Mouse (Mus musculus): ENCODE data around the gene Gm3402. TPM values are rescaled to one million over a fixed set of nuclear protein-coding genes. Genes with fewer than 3 reads are reported as not detected.
"Not testable (repeated sequence)": the region's sequence is repeated elsewhere in the genome, so short reads cannot be mapped to it uniquely, and the experiment has no call there.

Gene Gm3402
- polyA plus RNA-seq (2016; fragmentation: Nextera tagmentation; extraction: Ambion mirVana): not detected in 2 replicates

DNA sequence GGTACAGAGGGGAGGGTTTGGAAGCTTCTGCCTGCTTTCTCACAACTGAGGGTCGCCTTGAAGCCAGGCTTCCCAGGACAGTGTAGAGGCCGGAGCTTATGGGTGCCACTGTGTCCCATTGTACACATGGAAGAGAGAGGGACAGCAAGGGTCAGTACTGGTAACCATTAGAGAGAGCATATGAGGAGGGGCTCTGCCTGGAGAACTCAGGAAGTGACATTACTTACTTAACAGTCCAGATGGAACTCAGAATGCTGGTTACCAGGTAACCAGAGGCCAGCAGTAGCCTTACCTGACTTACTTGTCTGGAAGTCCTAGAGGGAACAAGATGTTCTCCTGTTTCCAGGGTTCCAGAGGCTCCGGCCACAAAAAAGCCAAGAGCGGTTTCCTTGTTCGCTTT is at the start of gene Gm3402:
Gene Gm3402, plus strand, starts transcription at position 301 of the 400 bp plus-strand sequence.
- not testable (repeated sequence) for H3K27me3 ChIP-seq; ATAC-seq (ENCODE audit: low FRiP score, low read depth); H3K4me1 ChIP-seq; H3K27ac ChIP-seq (replicated peaks); H3K36me3 ChIP-seq; H3K9ac ChIP-seq (replicated peaks); H3K4me3 ChIP-seq; H3K9me3 ChIP-seq; H3K4me2 ChIP-seq (replicated peaks)
- WGBS: 100% methylated on average over 2 of the region's 5 CpGs

DNA sequence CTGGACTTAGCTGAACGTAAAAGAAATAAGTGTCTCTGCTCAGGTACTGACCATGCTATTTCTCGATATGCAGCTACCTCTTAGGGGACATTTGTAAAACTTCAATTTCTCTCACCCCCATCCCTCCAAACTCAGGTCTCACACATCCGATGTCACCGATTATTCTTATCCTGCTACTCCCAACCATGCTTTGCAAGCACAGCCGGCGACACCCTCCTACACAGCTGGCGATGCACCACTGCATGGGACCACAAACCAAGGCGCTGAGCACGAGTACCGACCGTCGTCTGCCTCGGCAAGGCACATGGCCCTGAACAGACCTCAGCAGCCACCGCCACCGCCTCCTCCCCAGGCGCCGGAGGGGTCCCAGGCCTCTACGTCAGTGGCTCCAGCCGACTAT is 47.3 kb upstream of the Gm3402 start:
- H3K4me3 ChIP-seq: no peak overlapping the region
- H3K4me2 ChIP-seq (replicated peaks): no peak overlapping the region
- H3K27me3 ChIP-seq: no peaks in the 10 kb centered on the region
- H3K36me3 ChIP-seq: peaks cover 42% of the 10 kb centered on the region; the same call in 1 of the 2 replicates
- no peak overlapping the region for H3K27ac ChIP-seq (replicated peaks)
- H3K4me1 ChIP-seq: no peaks in the 10 kb centered on the region
- no peaks in the 10 kb centered on the region for H3K9me3 ChIP-seq
- ATAC-seq (ENCODE audit: low FRiP score, low read depth): no peak
- H3K9ac ChIP-seq (replicated peaks): no peak overlapping the region
- WGBS: 95% methylated on average over 19 of the region's 19 CpGs

DNA sequence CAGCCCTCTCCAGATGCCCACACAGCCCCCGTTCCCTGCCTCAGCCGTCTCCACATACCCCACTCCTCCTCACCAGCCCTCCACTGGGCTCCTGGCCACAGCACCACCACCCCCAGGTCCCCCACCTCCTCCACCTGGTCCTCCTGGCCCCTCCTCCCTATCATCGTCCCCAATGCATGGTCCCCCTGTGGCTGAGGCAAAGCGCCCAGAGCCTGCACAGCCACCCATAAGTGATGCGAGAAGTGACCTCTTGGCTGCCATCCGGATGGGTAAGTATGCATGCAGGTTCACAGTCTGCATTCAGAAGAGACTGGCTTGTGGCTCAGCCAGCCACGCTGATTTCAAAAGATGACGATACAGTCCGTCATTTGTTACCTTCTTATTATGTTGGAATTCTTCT is 45.6 kb upstream of the Gm3402 start:
- no peaks in the 10 kb centered on the region for H3K9me3 ChIP-seq
- 88% methylated on average over 9 of the region's 9 CpGs for WGBS
- H3K4me3 ChIP-seq: no peak overlapping the region
- H3K27ac ChIP-seq (replicated peaks): no peak overlapping the region
- no peak for ATAC-seq (ENCODE audit: low FRiP score, low read depth)
- no peaks in the 10 kb centered on the region for H3K4me1 ChIP-seq
- H3K4me2 ChIP-seq (replicated peaks): no peak overlapping the region
- peaks cover 45% of the 10 kb centered on the region; the same call in 1 of the 2 replicates for H3K36me3 ChIP-seq
- H3K9ac ChIP-seq (replicated peaks): no peak overlapping the region
- no peaks in the 10 kb centered on the region for H3K27me3 ChIP-seq

DNA sequence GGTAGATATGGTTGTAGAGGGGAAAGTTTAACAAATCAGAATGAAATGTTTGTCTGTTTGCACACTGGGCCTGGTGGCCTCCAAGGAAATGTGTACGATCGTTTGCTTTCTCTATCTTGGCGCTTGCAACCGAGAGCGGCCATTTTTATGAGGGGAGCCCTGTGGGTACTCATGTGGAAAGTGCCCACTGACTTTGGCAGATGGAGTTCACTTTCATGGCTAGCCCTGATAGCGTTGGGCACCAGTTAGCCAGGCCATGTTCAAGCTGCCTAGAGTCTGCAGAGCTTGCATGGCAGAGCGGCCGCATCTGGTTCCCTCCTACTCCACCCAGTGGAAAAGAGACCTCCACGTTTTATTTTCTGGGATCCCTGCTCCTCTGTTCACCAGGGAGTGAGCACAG is 43.1 kb upstream of the Gm3402 start:
- no peak overlapping the region for H3K4me2 ChIP-seq (replicated peaks)
- H3K27ac ChIP-seq (replicated peaks): no peak overlapping the region
- no peaks in the 10 kb centered on the region for H3K27me3 ChIP-seq
- H3K36me3 ChIP-seq: peaks cover 44% of the 10 kb centered on the region; the same call in 1 of the 2 replicates
- 92% methylated on average over 9 of the region's 9 CpGs for WGBS
- H3K9me3 ChIP-seq: no peaks in the 10 kb centered on the region
- ATAC-seq (ENCODE audit: low FRiP score, low read depth): no peak
- H3K9ac ChIP-seq (replicated peaks): no peak overlapping the region
- no peaks in the 10 kb centered on the region for H3K4me1 ChIP-seq
- H3K4me3 ChIP-seq: no peak overlapping the region

DNA sequence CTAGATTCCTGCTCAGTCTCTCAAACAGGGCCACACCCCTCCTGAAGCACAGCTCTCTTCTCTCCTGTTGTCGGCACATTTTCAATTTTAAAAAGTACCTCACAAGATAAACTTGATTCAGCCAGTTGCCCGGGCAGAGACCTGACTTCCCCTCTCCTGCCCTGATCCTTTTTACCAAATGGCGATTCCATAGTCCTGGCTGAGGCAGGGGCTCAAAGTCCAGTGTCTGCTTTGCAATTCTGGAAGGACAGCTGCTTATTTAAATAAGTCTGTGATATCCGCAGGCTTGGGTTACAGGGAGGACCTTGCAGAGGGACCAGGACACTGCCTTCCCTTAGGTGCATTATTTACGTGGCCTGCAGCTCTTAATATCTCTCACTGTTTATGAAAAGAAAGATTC is 42.6 kb upstream of the Gm3402 start:
- peaks cover 42% of the 10 kb centered on the region; the same call in 1 of the 2 replicates for H3K36me3 ChIP-seq
- no peak overlapping the region for H3K27ac ChIP-seq (replicated peaks)
- H3K27me3 ChIP-seq: no peaks in the 10 kb centered on the region
- WGBS: 91% methylated on average over 5 of the region's 5 CpGs
- no peak overlapping the region for H3K9ac ChIP-seq (replicated peaks)
- no peaks in the 10 kb centered on the region for H3K4me1 ChIP-seq
- no peaks in the 10 kb centered on the region for H3K9me3 ChIP-seq
- no peak overlapping the region for H3K4me3 ChIP-seq
- no peak for ATAC-seq (ENCODE audit: low FRiP score, low read depth)
- H3K4me2 ChIP-seq (replicated peaks): no peak overlapping the region

DNA sequence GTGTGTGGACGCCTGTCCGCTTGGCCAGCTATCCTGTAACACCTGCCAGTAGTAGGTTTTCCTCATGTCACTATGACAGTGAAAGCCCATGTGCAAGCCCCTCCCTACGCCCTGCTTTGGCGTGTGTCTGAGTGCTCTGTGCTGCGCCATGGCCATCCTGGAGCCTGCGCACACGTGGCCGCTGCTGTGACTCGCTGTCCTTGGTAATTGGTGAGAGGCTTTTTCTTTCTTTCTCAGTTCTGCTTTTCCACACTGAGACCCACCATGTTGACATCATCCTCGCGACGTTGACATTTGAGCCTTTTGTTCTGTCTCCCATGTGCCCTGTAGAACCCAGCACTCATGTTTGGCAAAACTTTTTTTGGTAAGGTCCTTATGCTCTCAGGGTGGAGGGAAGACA is 42.1 kb upstream of the Gm3402 start:
- Histone ChIP-seq H3K4me1 (no peaks in the 10 kb centered on the region), H3K27me3 (no peaks in the 10 kb centered on the region), H3K27ac (replicated peaks) (no peak overlapping the region), H3K4me3 (no peak overlapping the region), H3K9ac (replicated peaks) (no peak overlapping the region), H3K4me2 (replicated peaks) (no peak overlapping the region), H3K36me3 (peaks cover 39% of the 10 kb centered on the region; the same call in 1 of the 2 replicates), H3K9me3 (no peaks in the 10 kb centered on the region)
- WGBS: 94% methylated on average over 12 of the region's 12 CpGs
- no peak for ATAC-seq (ENCODE audit: low FRiP score, low read depth)

DNA sequence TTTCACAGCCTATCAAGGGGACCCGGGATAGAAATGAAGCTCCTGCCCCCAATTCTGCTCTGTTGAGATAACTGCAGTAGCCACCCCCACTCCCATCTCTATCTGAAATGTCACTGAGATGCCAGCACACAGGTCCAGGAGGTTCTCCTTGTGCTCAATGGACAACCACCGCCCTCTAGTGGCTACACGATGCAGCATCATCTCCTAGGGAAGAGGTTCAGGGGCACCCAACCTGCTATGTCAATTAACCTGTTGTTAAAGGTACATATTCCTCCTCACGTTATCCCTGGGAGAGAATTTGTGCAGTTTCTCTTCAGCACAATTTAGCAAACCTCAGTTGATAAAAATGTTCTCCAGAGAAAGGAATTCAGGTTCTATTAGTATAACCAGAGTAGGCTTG is 34.4 kb upstream of the Gm3402 start:
- not testable (repeated sequence) for H3K27ac ChIP-seq (replicated peaks); H3K4me2 ChIP-seq (replicated peaks); ATAC-seq (ENCODE audit: low FRiP score, low read depth); H3K9ac ChIP-seq (replicated peaks); H3K36me3 ChIP-seq; H3K4me1 ChIP-seq; H3K27me3 ChIP-seq; H3K9me3 ChIP-seq; H3K4me3 ChIP-seq
- WGBS: 15% methylated on average over 4 of the region's 4 CpGs

DNA sequence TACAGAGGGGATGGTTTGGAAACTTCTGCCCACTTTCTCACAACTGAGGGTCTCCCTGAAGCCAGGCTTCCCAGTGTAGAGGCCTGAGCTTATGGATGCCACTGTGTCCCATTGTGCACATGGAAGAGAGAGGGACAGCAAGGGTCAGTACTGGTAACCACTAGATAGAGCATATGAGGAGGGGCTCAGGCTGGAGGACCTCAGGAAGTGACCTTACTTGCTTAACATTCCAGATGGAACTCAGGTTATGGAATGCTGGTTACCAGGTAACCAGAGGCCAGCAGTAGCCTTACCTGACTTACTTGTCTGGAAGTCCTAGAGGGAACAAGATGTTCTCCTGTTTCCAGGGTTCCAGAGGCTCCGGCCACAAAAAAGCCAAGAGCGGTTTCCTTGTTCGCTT is 32.3 kb upstream of the Gm3402 start, which contains the start of gene Gm6408:
Gene Gm6408, plus strand, starts transcription at position 301 of the 400 bp plus-strand sequence.
- not testable (repeated sequence) for H3K9ac ChIP-seq (replicated peaks); H3K4me3 ChIP-seq; H3K9me3 ChIP-seq; H3K27ac ChIP-seq (replicated peaks); H3K36me3 ChIP-seq; ATAC-seq (ENCODE audit: low FRiP score, low read depth); H3K27me3 ChIP-seq; H3K4me2 ChIP-seq (replicated peaks); H3K4me1 ChIP-seq
- WGBS: 91% methylated on average over 3 of the region's 3 CpGs

DNA sequence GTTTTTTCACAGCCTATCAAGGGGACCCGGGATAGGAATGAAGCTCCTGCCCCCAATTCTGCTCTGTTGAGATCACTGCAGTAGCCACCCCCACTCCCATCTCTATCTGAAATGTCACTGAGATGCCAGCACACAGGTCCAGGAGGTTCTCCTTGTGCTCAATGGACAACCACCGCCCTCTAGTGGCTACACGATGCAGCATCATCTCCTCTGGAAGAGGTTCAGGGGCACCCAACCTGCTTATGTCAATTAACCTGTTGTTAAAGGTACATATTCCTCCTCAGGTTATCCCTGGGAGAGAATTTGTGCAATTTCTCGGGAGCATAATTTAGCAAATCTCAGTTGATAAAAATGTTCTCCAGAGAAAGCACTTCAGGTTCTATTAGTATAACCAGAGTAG is 25.0 kb upstream of the Gm3402 start:
- ATAC-seq (ENCODE audit: low FRiP score, low read depth); H3K27ac ChIP-seq (replicated peaks); H3K36me3 ChIP-seq; H3K4me3 ChIP-seq; H3K4me1 ChIP-seq; H3K9me3 ChIP-seq; H3K9ac ChIP-seq (replicated peaks); H3K4me2 ChIP-seq (replicated peaks); H3K27me3 ChIP-seq: not testable (repeated sequence)
- 11% methylated on average over 3 of the region's 4 CpGs for WGBS

DNA sequence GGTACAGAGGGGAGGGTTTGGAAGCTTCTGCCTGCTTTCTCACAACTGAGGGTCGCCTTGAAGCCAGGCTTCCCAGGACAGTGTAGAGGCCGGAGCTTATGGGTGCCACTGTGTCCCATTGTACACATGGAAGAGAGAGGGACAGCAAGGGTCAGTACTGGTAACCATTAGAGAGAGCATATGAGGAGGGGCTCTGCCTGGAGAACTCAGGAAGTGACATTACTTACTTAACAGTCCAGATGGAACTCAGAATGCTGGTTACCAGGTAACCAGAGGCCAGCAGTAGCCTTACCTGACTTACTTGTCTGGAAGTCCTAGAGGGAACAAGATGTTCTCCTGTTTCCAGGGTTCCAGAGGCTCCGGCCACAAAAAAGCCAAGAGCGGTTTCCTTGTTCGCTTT is 22.9 kb upstream of the Gm3402 start, which contains the start of gene Gm6370:
Gene Gm6370, plus strand, starts transcription at position 301 of the 400 bp plus-strand sequence.
- not testable (repeated sequence) for H3K9me3 ChIP-seq; H3K4me3 ChIP-seq; H3K4me1 ChIP-seq; H3K27me3 ChIP-seq; ATAC-seq (ENCODE audit: low FRiP score, low read depth); H3K9ac ChIP-seq (replicated peaks); H3K27ac ChIP-seq (replicated peaks); H3K4me2 ChIP-seq (replicated peaks); H3K36me3 ChIP-seq
- no CpG with 5 or more reads among the region's 5 CpGs for WGBS

DNA sequence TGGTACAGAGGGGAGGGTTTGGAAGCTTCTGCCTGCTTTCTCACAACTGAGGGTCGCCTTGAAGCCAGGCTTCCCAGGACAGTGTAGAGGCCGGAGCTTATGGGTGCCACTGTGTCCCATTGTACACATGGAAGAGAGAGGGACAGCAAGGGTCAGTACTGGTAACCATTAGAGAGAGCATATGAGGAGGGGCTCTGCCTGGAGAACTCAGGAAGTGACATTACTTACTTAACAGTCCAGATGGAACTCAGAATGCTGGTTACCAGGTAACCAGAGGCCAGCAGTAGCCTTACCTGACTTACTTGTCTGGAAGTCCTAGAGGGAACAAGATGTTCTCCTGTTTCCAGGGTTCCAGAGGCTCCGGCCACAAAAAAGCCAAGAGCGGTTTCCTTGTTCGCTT is 11.8 kb upstream of the Gm3402 start, which contains the start of gene 4930449I24Rik:
Gene 4930449I24Rik, plus strand, starts transcription at position 301 of the 400 bp plus-strand sequence.
- ATAC-seq (ENCODE audit: low FRiP score, low read depth); H3K4me1 ChIP-seq; H3K27ac ChIP-seq (replicated peaks); H3K27me3 ChIP-seq; H3K9me3 ChIP-seq; H3K4me2 ChIP-seq (replicated peaks); H3K4me3 ChIP-seq; H3K9ac ChIP-seq (replicated peaks); H3K36me3 ChIP-seq: not testable (repeated sequence)
- no CpG with 5 or more reads among the region's 5 CpGs for WGBS

DNA sequence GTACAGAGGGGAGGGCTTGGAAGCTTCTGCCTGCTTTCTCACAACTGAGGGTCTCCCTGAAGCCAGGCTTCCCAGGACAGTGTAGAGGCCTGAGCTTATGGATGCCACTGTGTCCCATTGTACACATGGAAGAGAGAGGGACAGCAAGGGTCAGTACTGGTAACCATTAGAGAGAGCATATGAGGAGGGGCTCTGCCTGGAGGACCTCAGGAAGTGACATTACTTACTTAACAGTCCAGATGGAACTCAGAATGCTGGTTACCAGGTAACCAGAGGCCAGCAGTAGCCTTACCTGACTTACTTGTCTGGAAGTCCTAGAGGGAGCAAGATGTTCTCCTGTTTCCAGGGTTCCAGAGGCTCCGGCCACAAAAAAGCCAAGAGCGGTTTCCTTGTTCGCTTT is 11.6 kb downstream of the Gm3402 start, which contains the start of gene Gm3404:
Gene Gm3404, plus strand, starts transcription at position 301 of the 400 bp plus-strand sequence.
- not testable (repeated sequence) for H3K27me3 ChIP-seq; H3K36me3 ChIP-seq; H3K4me2 ChIP-seq (replicated peaks); H3K27ac ChIP-seq (replicated peaks); H3K9ac ChIP-seq (replicated peaks); H3K4me3 ChIP-seq; H3K4me1 ChIP-seq; H3K9me3 ChIP-seq; ATAC-seq (ENCODE audit: low FRiP score, low read depth)
- 95% methylated on average over 3 of the region's 3 CpGs for WGBS

DNA sequence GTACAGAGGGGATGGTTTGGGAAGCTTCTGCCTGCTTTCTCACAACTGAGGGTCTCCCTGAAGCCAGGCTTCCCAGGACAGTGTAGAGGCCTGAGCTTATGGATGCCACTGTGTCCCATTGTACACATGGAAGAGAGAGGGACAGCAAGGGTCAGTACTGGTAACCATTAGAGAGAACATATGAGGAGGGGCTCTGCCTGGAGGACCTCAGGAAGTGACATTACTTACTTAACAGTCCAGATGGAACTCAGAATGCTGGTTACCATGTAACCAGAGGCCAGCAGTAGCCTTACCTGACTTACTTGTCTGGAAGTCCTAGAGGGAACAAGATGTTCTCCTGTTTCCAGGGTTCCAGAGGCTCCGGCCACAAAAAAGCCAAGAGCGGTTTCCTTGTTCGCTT is 23.4 kb downstream of the Gm3402 start, which contains the start of gene Gm3409:
Gene Gm3409, plus strand, starts transcription at position 301 of the 400 bp plus-strand sequence.
- not testable (repeated sequence) for H3K27ac ChIP-seq (replicated peaks); H3K27me3 ChIP-seq; H3K4me2 ChIP-seq (replicated peaks); H3K9me3 ChIP-seq; ATAC-seq (ENCODE audit: low FRiP score, low read depth); H3K9ac ChIP-seq (replicated peaks); H3K4me3 ChIP-seq; H3K36me3 ChIP-seq; H3K4me1 ChIP-seq
- 85% methylated on average over 3 of the region's 3 CpGs for WGBS

Measured in midbrain, embryonic 12.5 days (tissue).